Mouse (Mus musculus) hindbrain, postnatal 0 days (tissue): ENCODE results near the gene Eif4a3. TPM values are rescaled to one million over a fixed set of nuclear protein-coding genes. Genes with fewer than 3 reads are reported as not detected.

Source experiments
- ATAC-seq: fragments of 200-750 bp; cut with Nextera tagmentation; 2 replicates; pipeline ENCODE4 v1.8.0; 2017; ENCODE audit warnings: mild to moderate bottlenecking, moderate TSS enrichment, moderate library complexity
- DNase-seq: peaks from one replicate; pipeline ENCODE4 v3.0.0-alpha.2; 2015; ENCODE audit warnings: low spot score
- H3K27ac ChIP-seq: fragments of 300-500 bp; sonication (generic); 2 replicates; pipeline ENCODE4 v1.5.1; 2014; ENCODE audit warnings: mild to moderate bottlenecking
- H3K27me3 ChIP-seq: fragments of 300-500 bp; sonication (generic); 2 replicates; pipeline ENCODE4 v1.6.1; 2014; ENCODE audit warnings: low read length, mixed read lengths; ENCODE audit not compliant: insufficient read depth
- H3K36me3 ChIP-seq: fragments of 300-500 bp; sonication (generic); 2 replicates; pipeline ENCODE4 v1.6.1; 2014; ENCODE audit warnings: low read length, mixed read lengths; ENCODE audit not compliant: insufficient read depth
- H3K4me1 ChIP-seq: fragments of 300-500 bp; sonication (generic); 2 replicates; pipeline ENCODE4 v1.6.1; 2014; ENCODE audit warnings: antibody characterized with exemption, low read length, mixed read lengths; ENCODE audit not compliant: insufficient read depth
- H3K4me2 ChIP-seq: fragments of 300-500 bp; sonication (generic); 2 replicates; pipeline ENCODE4 v1.6.1; 2014; ENCODE audit warnings: low read depth, mild to moderate bottlenecking, low read length, moderate library complexity, mixed read lengths
- H3K4me3 ChIP-seq: fragments of 300-500 bp; sonication (generic); 2 replicates; pipeline ENCODE4 v1.5.1; 2014; ENCODE audit warnings: low read length
- H3K9ac ChIP-seq: fragments of 300-500 bp; sonication (generic); replicated peaks from 2 replicates; pipeline ENCODE4 v1.6.1; 2014; ENCODE audit warnings: mild to moderate bottlenecking, low read length, moderate library complexity, mixed read lengths
- H3K9me3 ChIP-seq: fragments of 300-500 bp; sonication (generic); 2 replicates; pipeline ENCODE4 v1.6.1; 2016; ENCODE audit warnings: low read length, mixed read lengths
- CTCF ChIP-seq: IDR thresholded peaks from 2 replicates; pipeline ENCODE4 v1.5.1; 2016; ENCODE audit warnings: antibody characterized with exemption, control low read depth, low read depth
- WGBS: fragments of 180-500 bp; shearing (Covaris S2); extraction: QIAGEN DNeasy Blood & Tissue Kit; methylation state at CpG from one replicate; pipeline ENCODE4 v1.1.7; 2014; 5-methylcytosine and 5-hydroxymethylcytosine counted together
- polyA plus RNA-seq: library from polyadenylated mRNA; unstranded; fragments of >200 nt; fragmentation: Nextera tagmentation; extraction: Ambion mirVana; gene quantifications from 2 replicates; pipeline ENCODE4 v1.2.1, GENCODE M21; 2015
- total RNA-seq: library from RNA; depleted of rRNA; stranded (reverse); fragments of >200 nt; gene quantifications from 2 replicates; pipeline ENCODE4 v1.2.3, GENCODE M21; 2014

Eif4a3 gene
- total and polyA plus RNA-seq, 2 experiments from 2014 or later, result 144 to 258 TPM

DNA sequence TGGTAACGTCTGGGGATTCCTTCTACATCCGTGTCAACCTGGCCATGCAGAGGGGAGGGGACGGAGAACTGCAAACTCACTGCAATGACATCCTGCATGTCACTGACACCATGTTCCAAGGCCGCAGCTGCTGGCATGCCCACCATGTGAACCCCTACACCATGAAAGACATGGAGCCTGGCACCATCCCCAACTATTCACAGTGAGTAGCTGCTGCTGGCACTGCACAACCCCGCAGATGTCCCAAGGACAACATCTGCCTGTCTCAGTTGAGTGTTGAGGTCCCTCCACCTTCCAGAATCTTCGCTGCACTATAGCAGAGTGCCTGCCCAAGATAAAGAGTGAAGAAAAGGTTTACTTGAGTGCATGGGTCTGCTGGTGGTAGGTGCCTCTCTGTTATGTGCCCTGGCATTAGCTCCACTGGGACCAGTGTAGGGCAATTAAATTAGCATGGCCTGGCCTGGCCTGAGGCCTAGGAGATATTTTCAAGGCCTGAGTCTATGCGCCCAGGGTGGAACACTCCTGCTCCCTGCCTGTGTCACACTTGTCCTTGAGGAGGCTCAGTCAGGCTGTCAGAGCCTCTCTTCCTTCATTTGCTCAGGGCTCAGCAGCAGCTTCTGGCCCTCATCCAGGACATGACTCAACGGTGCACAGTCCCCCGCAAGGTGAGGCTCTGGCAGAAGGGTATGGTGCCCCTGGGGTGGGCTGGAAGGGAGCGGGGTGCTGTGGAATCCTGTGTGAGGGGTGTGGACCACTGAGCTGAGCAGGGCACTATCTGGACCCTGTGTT lies 38.6 kb upstream of the Eif4a3 start:
- ATAC-seq (peak; percentile 49; the same call in 1 of the 2 replicates), DNase-seq (no peak)
- Histone ChIP-seq H3K4me2 (no peak overlapping the region), H3K36me3 (no peaks in the 10 kb centered on the region), H3K4me1 (no peaks in the 10 kb centered on the region), H3K27me3 (no peaks in the 10 kb centered on the region), H3K9ac (no peak overlapping the region), H3K9me3 (no peaks in the 10 kb centered on the region), H3K27ac (no peak overlapping the region), H3K4me3 (no peak overlapping the region)
- no peak for TF ChIP-seq CTCF
- WGBS, result 77% methylated on average over 10 of the region's 10 CpGs

DNA sequence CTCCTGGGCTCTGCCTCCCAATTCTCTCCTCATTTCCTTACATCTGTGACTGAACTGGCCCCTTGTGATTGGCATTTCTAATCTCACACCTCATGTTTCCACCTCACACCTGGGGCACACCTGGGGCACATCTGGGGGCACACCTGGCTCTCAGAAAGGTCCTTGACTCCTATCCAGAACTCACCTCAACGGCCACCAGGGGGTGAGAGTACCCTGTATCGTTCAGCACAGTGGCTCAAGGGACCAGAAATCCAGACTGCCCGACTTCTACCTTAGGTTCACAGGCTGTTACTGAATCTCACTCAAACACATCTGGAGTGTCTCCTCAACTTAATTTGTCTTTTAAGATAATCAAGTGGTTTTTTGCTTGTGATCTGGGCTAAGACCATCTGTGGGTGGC lies 32.1 kb upstream of the Eif4a3 start:
- no peak overlapping the region for H3K4me3 ChIP-seq
- H3K9me3 ChIP-seq, result no peaks in the 10 kb centered on the region
- no peak overlapping the region for H3K4me2 ChIP-seq
- H3K27me3 ChIP-seq, result no peaks in the 10 kb centered on the region
- WGBS, result 48% methylated on average over 3 of the region's 3 CpGs
- H3K9ac ChIP-seq, result no peak overlapping the region
- H3K36me3 ChIP-seq, result no peaks in the 10 kb centered on the region
- H3K4me1 ChIP-seq, result no peaks in the 10 kb centered on the region
- 0 out of 2 replicates have a peak, but pooled peaks have one; percentile 10 for TF ChIP-seq CTCF
- no peak for ATAC-seq
- no peak for DNase-seq
- no peak overlapping the region for H3K27ac ChIP-seq

DNA sequence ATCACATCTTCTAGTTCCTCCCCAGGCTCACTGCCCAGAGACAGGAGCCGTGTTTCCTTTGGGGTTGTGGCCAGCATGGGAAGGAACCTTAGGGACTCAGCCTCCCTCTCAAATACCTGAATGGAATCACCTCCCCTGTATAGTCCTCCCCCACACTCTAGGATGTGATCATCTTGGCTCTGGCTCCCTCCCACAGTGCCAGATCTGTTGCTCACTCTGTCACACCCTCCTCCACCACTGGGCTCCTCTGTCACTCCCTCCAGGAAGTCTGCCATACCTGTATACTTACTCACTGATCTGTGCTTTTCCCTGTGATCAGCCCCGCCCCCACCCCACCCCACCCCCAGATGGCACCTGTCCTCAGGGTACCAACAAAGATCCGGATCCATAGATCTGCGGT lies 30.7 kb upstream of the Eif4a3 start:
- ATAC-seq (no peak), DNase-seq (no peak)
- Histone ChIP-seq H3K36me3 (no peaks in the 10 kb centered on the region), H3K4me3 (no peak overlapping the region), H3K27me3 (no peaks in the 10 kb centered on the region), H3K4me2 (no peak overlapping the region), H3K9me3 (no peaks in the 10 kb centered on the region), H3K27ac (no peak overlapping the region), H3K4me1 (no peaks in the 10 kb centered on the region), H3K9ac (no peak overlapping the region)
- TF ChIP-seq CTCF, result no peak
- 53% methylated on average over 4 of the region's 4 CpGs for WGBS

DNA sequence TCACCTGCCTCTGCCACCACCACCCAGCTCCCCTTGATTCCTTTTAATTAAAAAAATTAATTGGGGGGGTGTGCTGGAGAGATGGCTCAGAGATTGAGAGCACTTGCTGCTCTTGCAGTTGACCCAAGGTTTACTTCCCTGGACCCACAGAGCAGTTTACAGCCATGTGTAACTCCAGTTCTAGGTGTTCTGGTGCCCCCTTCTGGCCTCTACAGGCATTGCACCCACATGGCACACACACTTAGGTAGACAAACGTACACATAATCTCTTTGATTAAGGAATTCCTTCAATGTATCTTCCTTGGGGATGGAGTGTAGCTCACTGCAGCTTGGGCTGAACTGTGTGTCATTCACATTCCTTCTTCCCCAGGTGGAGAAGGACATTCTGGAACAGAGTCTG lies 25.2 kb upstream of the Eif4a3 start:
- Histone ChIP-seq H3K36me3 (no peaks in the 10 kb centered on the region), H3K4me3 (no peak overlapping the region), H3K9ac (no peak overlapping the region), H3K27ac (no peak overlapping the region), H3K9me3 (no peaks in the 10 kb centered on the region), H3K27me3 (no peaks in the 10 kb centered on the region), H3K4me2 (no peak overlapping the region), H3K4me1 (no peaks in the 10 kb centered on the region)
- DNase-seq (no peak), ATAC-seq (no peak)
- peak; percentile 34 for TF ChIP-seq CTCF
- WGBS, result 81% methylated on average over 1 of the region's 1 CpGs

DNA sequence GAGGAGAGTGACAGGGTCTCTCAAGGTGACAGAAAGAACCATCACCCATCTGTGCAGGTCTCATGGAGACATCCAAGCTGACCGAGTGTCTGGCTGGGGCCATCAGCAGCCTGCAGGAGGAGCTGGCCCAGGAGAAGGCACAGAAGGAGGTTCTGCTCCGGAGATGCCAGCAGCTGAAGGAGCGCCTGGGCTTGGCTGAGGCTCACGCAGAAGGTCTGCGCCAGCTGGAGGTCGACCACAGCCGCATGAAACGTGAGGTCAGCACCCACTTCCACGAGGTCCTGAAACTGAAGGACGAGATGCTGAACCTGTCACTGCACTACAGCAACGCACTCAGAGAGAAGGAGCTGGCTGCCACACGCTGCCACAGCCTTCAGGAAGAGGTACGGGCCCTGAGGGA lies 22.6 kb upstream of the Eif4a3 start:
- ATAC-seq, result no peak
- no peak overlapping the region for H3K27ac ChIP-seq
- H3K9ac ChIP-seq, result no peak overlapping the region
- no peak overlapping the region for H3K4me2 ChIP-seq
- no peak for DNase-seq
- no peaks in the 10 kb centered on the region for H3K27me3 ChIP-seq
- no peaks in the 10 kb centered on the region for H3K4me1 ChIP-seq
- H3K36me3 ChIP-seq, result no peaks in the 10 kb centered on the region
- H3K9me3 ChIP-seq, result no peaks in the 10 kb centered on the region
- no peak overlapping the region for H3K4me3 ChIP-seq
- no peak for TF ChIP-seq CTCF
- WGBS, result 79% methylated on average over 13 of the region's 13 CpGs

DNA sequence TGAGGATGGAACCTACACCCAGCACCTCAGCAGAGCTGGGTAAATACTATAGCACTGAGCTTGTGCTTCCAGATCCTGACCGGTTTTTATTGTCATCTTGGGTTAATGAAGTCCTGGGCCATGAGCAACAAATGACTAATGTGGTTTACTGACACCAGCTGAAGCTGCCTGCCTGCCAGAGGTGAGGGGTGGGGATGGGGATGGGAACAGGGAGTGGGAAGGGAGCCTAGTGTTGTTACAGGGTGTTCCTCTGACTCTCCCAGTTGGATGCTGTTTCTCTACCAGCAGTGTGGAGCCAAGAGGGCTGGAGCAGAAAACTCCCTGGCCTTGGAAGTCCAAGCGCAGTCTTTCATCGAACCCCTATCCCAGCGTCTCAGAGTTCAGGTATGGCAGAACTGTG lies 16.8 kb upstream of the Eif4a3 start:
- DNase-seq (no peak), ATAC-seq (no peak)
- no peaks in the 10 kb centered on the region for H3K27me3 ChIP-seq
- H3K4me2 ChIP-seq, result no peak overlapping the region
- no peaks in the 10 kb centered on the region for H3K36me3 ChIP-seq
- 75% methylated on average over 4 of the region's 4 CpGs for WGBS
- no peak overlapping the region for H3K27ac ChIP-seq
- TF ChIP-seq CTCF, result no peak
- H3K9me3 ChIP-seq, result no peaks in the 10 kb centered on the region
- H3K4me1 ChIP-seq, result no peaks in the 10 kb centered on the region
- H3K4me3 ChIP-seq, result no peak overlapping the region
- H3K9ac ChIP-seq, result no peak overlapping the region

DNA sequence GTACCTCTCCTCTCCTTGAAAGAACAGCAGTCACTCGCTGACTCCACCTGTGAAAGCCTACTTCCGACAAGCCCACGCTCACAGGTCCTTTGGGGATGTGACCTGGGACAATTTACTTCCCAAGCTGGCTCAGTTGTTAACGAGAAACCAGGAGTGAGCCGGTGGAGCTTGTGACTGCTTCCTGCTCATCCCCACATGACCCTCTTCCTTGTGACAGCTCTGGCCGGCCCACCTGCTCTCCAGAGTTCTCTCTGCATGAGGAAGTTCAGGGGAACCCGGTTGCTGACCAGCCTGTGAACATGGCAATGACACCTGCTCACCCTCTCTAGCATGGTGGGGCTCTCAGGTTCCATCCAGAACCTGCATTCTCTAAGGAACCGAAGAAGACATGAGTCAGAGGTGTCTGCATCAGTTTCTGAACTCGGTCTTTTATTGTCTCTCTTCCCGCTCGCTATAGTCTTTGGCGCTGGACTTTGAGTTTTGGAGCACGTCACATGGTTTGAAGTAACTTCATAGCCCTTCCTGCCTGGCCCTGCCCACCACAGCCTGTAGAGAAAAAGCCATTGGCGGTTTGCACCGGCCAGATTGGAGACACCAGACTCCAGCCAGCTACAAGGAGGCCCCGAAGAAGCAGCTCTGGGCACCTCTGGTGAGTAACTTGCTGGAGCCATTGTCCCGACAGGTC lies 14.5 kb upstream of the Eif4a3 start:
- 81% methylated on average over 17 of the region's 17 CpGs for WGBS
- DNase-seq, result no peak
- Histone ChIP-seq H3K9me3 (no peaks in the 10 kb centered on the region), H3K4me2 (no peak overlapping the region), H3K9ac (no peak overlapping the region), H3K4me3 (no peak overlapping the region), H3K27ac (no peak overlapping the region), H3K36me3 (no peaks in the 10 kb centered on the region), H3K27me3 (no peaks in the 10 kb centered on the region), H3K4me1 (no peaks in the 10 kb centered on the region)
- no peak for ATAC-seq
- no peak for TF ChIP-seq CTCF
